Mouse (Mus musculus) cerebellum, adult 8-10 months (tissue): ENCODE measurements around the gene Parp16.

ENCODE experiments used
- DNase-seq: peaks from one replicate; pipeline ENCODE4 v3.0.0; 2022

The Parp16 gene

GRCm38 (mm10) chr9:65195053-65195452 is at the start of gene Parp16:
Gene Parp16, plus strand, starts transcription at chr9:65195353.
- no peak for DNase-seq

GRCm38 (mm10) chr9:65146001-65146400 is 49.2 kb upstream of the Parp16 start:
- no peak for DNase-seq

GRCm38 (mm10) chr9:65148507-65148906 is 46.6 kb upstream of the Parp16 start:
- DNase-seq = no peak

GRCm38 (mm10) chr9:65152711-65153330 is 42.3 kb upstream of the Parp16 start:
- DNase-seq = no peak

- DNase-seq = no peak
Observed at GRCm38 (mm10) chr9:65153331-65153711, 41.8 kb upstream of the Parp16 start.

- DNase-seq = no peak
Observed at GRCm38 (mm10) chr9:65154692-65155455, 40.3 kb upstream of the Parp16 start.

GRCm38 (mm10) chr9:65156604-65157003 is 38.5 kb upstream of the Parp16 start:
- no peak for DNase-seq

- no peak for DNase-seq
Observed at GRCm38 (mm10) chr9:65157631-65158030, 37.5 kb upstream of the Parp16 start.

GRCm38 (mm10) chr9:65161188-65161587 is 34.0 kb upstream of the Parp16 start:
- DNase-seq = no peak

- DNase-seq = no peak
Observed at GRCm38 (mm10) chr9:65161881-65162280, 33.3 kb upstream of the Parp16 start.

GRCm38 (mm10) chr9:65162711-65163639 is 32.2 kb upstream of the Parp16 start:
- DNase-seq = no peak

GRCm38 (mm10) chr9:65164870-65165269 is 30.3 kb upstream of the Parp16 start:
- no peak for DNase-seq

- DNase-seq = no peak
Observed at GRCm38 (mm10) chr9:65166386-65166785, 28.8 kb upstream of the Parp16 start.

- no peak for DNase-seq
Observed at GRCm38 (mm10) chr9:65168534-65168933, 26.6 kb upstream of the Parp16 start.

GRCm38 (mm10) chr9:65168952-65169351 is 26.2 kb upstream of the Parp16 start:
- DNase-seq = no peak

- no peak for DNase-seq
Observed at GRCm38 (mm10) chr9:65172654-65173053, 22.5 kb upstream of the Parp16 start.

- DNase-seq = no peak
Observed at GRCm38 (mm10) chr9:65175234-65175938, 19.8 kb upstream of the Parp16 start.

- DNase-seq = no peak
Observed at GRCm38 (mm10) chr9:65175939-65176871, 18.9 kb upstream of the Parp16 start.

GRCm38 (mm10) chr9:65177497-65177896 is 17.7 kb upstream of the Parp16 start:
- DNase-seq = no peak

GRCm38 (mm10) chr9:65177912-65178311 is 17.2 kb upstream of the Parp16 start:
- DNase-seq = no peak

- no peak for DNase-seq
Observed at GRCm38 (mm10) chr9:65178336-65179213, 16.6 kb upstream of the Parp16 start.
